In genomic region chr12:105126516-105126915, GRCm38 (mm10) we compare ENCODE assay signal across 40 mouse cellular contexts. TPM values are rescaled to one million over a fixed set of nuclear protein-coding genes. Genes with fewer than 3 reads are reported as not detected.
"Had no signal": no experiment of that assay in that cellular context is flagged by ENCODE, and none has a peak within 500 bp of the region (broad histone marks: within the 10 kb centered on the region; RNA-seq: fewer than 3 reads in every experiment).

No protein-coding gene starts in this region.

- ATAC-seq: hindbrain, embryonic 16.5 days; inflammation-experienced regulatory T-cells, adult 6 months; intestine, embryonic 15.5 days; intestine, postnatal 0 days; liver, postnatal 0 days had no signal

- H3K9me3 ChIP-seq: heart, embryonic 15.5 days; hindbrain, embryonic 10.5 days; hindbrain, embryonic 12.5 days; intestine, embryonic 15.5 days; limb, embryonic 12.5 days; liver, embryonic 13.5 days; liver, embryonic 15.5 days had no signal

- H3K9ac ChIP-seq: heart, embryonic 13.5 days; heart, embryonic 15.5 days; hindbrain, embryonic 12.5 days; hindbrain, embryonic 14.5 days; intestine, embryonic 15.5 days; limb, embryonic 12.5 days; liver, embryonic 13.5 days; liver, embryonic 15.5 days; liver, postnatal 0 days had no signal

- DNase-seq: gastrocnemius, adult 2 months; gastrocnemius, postnatal 10 days; gastrocnemius, postnatal 25 days; heart, adult 2 months; heart, postnatal 14 days; heart, postnatal 4 days; kidney, adult 18-20 months; kidney, adult 8-10 months; kidney, postnatal 10 days; kidney, postnatal 25 days; layer of hippocampus, postnatal 36 days; left cerebral cortex, postnatal 4 days; liver; liver, embryonic 13.5 days; liver, postnatal 0 days had no signal

- H3K4me2 ChIP-seq: heart, embryonic 13.5 days; heart, embryonic 15.5 days; hindbrain, embryonic 12.5 days; hindbrain, embryonic 14.5 days; intestine, embryonic 15.5 days; limb, embryonic 12.5 days; liver, embryonic 11.5 days; liver, embryonic 13.5 days; liver, embryonic 15.5 days had no signal

- H3K4me3 ChIP-seq: gastrocnemius, adult 2 months; heart, adult 2 months; heart, embryonic 13.5 days; heart, embryonic 15.5 days; hindbrain, embryonic 10.5 days; hindbrain, embryonic 12.5 days; intestine, embryonic 15.5 days; layer of hippocampus, adult 2 months; limb, embryonic 12.5 days; liver, embryonic 13.5 days; liver, embryonic 15.5 days had no signal

- H3K36me3 ChIP-seq: heart, embryonic 13.5 days; heart, embryonic 15.5 days; hindbrain, embryonic 10.5 days; hindbrain, embryonic 12.5 days; intestine, embryonic 15.5 days; limb, embryonic 12.5 days; liver, embryonic 13.5 days; liver, embryonic 15.5 days had no signal

- H3K4me1 ChIP-seq: heart, embryonic 13.5 days; heart, embryonic 15.5 days; hindbrain, embryonic 10.5 days; hindbrain, embryonic 12.5 days; intestine, embryonic 15.5 days; limb, embryonic 12.5 days; liver, embryonic 13.5 days; liver, embryonic 15.5 days had no signal

- H3K27me3 ChIP-seq: heart, embryonic 13.5 days; heart, embryonic 15.5 days; hindbrain, embryonic 12.5 days; intestine, embryonic 15.5 days; limb, embryonic 12.5 days; liver, embryonic 13.5 days; liver, embryonic 15.5 days had no signal

- H3K27ac ChIP-seq: gastrocnemius, adult 2 months; heart, adult 2 months; heart, embryonic 13.5 days; heart, embryonic 15.5 days; hindbrain, embryonic 10.5 days; hindbrain, embryonic 12.5 days; hindbrain, embryonic 14.5 days; intestine, embryonic 15.5 days; layer of hippocampus, adult 2 months; limb, embryonic 12.5 days; liver, embryonic 13.5 days; liver, embryonic 15.5 days had no signal

RNA-seq across cellular contexts. Expression of gene Tcl1b2, which starts 19.3 kb away (rescaled TPM):
- total RNA-seq: gastrocnemius, adult 2 months; gastrocnemius, postnatal 10 days; gastrocnemius, postnatal 25 days; gastrocnemius, postnatal 4 days; granulocyte monocyte progenitor cell, adult 5-6 weeks; heart, adult 2 months; heart, postnatal 14 days; heart, postnatal 4 days; layer of hippocampus, adult 2 months; layer of hippocampus, postnatal 10 days; layer of hippocampus, postnatal 36 days; left cerebral cortex, adult 18-20 months; left cerebral cortex, adult 8-10 months; left cerebral cortex, postnatal 10 days; left cerebral cortex, postnatal 25 days; left cerebral cortex, postnatal 4 days had no signal
- polyA plus RNA-seq: heart, adult 2 months; heart, embryonic 13.5 days; heart, embryonic 15.5 days; heart, postnatal 0 days; hindbrain, embryonic 10.5 days; hindbrain, embryonic 12.5 days; hindbrain, embryonic 14.5 days; hindbrain, embryonic 16.5 days; inflammation-experienced regulatory T-cells, adult 6 months; intestine, embryonic 15.5 days; intestine, postnatal 0 days; kidney, embryonic 14.5 days; kidney, embryonic 16.5 days; large intestine, adult 2 months; limb, embryonic 12.5 days; liver, embryonic 11.5 days; liver, embryonic 13.5 days; liver, embryonic 15.5 days; liver, postnatal 0 days had no signal

RNA-seq across cellular contexts. Expression of gene Tcl1b1, which starts 33.0 kb away (rescaled TPM):
- total RNA-seq: gastrocnemius, adult 2 months; gastrocnemius, postnatal 10 days; gastrocnemius, postnatal 25 days; gastrocnemius, postnatal 4 days; granulocyte monocyte progenitor cell, adult 5-6 weeks; heart, adult 2 months; heart, postnatal 14 days; heart, postnatal 4 days; layer of hippocampus, adult 2 months; layer of hippocampus, postnatal 10 days; layer of hippocampus, postnatal 36 days; left cerebral cortex, adult 18-20 months; left cerebral cortex, adult 8-10 months; left cerebral cortex, postnatal 10 days; left cerebral cortex, postnatal 25 days; left cerebral cortex, postnatal 4 days had no signal
- polyA plus RNA-seq: heart, adult 2 months; heart, embryonic 13.5 days; heart, embryonic 15.5 days; heart, postnatal 0 days; hindbrain, embryonic 10.5 days; hindbrain, embryonic 12.5 days; hindbrain, embryonic 14.5 days; hindbrain, embryonic 16.5 days; inflammation-experienced regulatory T-cells, adult 6 months; intestine, embryonic 15.5 days; intestine, postnatal 0 days; kidney, embryonic 14.5 days; kidney, embryonic 16.5 days; large intestine, adult 2 months; limb, embryonic 12.5 days; limb, embryonic 14.5 days; liver, embryonic 11.5 days; liver, embryonic 13.5 days; liver, embryonic 15.5 days; liver, postnatal 0 days had no signal

RNA-seq across cellular contexts. Expression of gene Tcl1b5, which starts 49.6 kb away (rescaled TPM):
- total RNA-seq: gastrocnemius, adult 2 months; gastrocnemius, postnatal 10 days; gastrocnemius, postnatal 25 days; gastrocnemius, postnatal 4 days; granulocyte monocyte progenitor cell, adult 5-6 weeks; heart, adult 2 months; heart, postnatal 14 days; heart, postnatal 4 days; layer of hippocampus, adult 2 months; layer of hippocampus, postnatal 10 days; layer of hippocampus, postnatal 36 days; left cerebral cortex, adult 18-20 months; left cerebral cortex, adult 8-10 months; left cerebral cortex, postnatal 10 days; left cerebral cortex, postnatal 25 days; left cerebral cortex, postnatal 4 days had no signal
- polyA plus RNA-seq: heart, adult 2 months; heart, embryonic 13.5 days; heart, embryonic 15.5 days; heart, postnatal 0 days; hindbrain, embryonic 10.5 days; hindbrain, embryonic 12.5 days; hindbrain, embryonic 14.5 days; hindbrain, embryonic 16.5 days; inflammation-experienced regulatory T-cells, adult 6 months; intestine, embryonic 15.5 days; intestine, postnatal 0 days; kidney, embryonic 14.5 days; kidney, embryonic 16.5 days; large intestine, adult 2 months; limb, embryonic 12.5 days; limb, embryonic 14.5 days; liver, embryonic 11.5 days; liver, embryonic 13.5 days; liver, embryonic 15.5 days; liver, postnatal 0 days had no signal
